ENCODE assay signal across 8 mouse cellular contexts in genomic region chr10:34281962-34282388, GRCm38 (mm10). TPM values are rescaled to one million over a fixed set of nuclear protein-coding genes. Genes with fewer than 3 reads are reported as not detected.
A peak's percentile ranks its signal among the peaks of the same experiment; 100 is the strongest.
DNase-seq lines count a peak whose midpoint lies in the region; ATAC-seq lines count a peak whose summit lies in the region.

Gene Tspyl1 (plus strand): TSS chr10:34282190.

- DNase-seq in adipocyte (ENCODE audit: low spot score): peak; percentile 96
- peak; percentile 99 for DNase-seq in embryo, embryonic 10 days (ENCODE audit: low spot score)
- DNase-seq in gastrocnemius, postnatal 10 days: peak; percentile 98
- DNase-seq in induced T-regulatory cell, adult 2 months (ENCODE audit: low read depth): peak; percentile 100
- DNase-seq in left cerebral cortex, adult 9 months (ENCODE audit: low spot score in 2 of 2): peak; percentile 91 to 98
- peak; percentile 98 for DNase-seq in right cerebral cortex, postnatal 14 days
- peak; percentile 96 to 98 for DNase-seq in urinary bladder, postnatal 36 days (ENCODE audit: low spot score in 2 of 2)

- ATAC-seq in megakaryocyte progenitor cell, adult 5-6 weeks (replicated peaks; ENCODE audit: poor library complexity): peak; percentile 91

RNA-seq across cellular contexts. Expression of gene Tspyl1, which starts in this region (rescaled TPM):
- total RNA-seq in gastrocnemius, postnatal 10 days (2021): 10 to 100 TPM; 42.4 to 46.2 TPM
- 29.5 and 34.2 TPM in 2 replicates for total RNA-seq in megakaryocyte progenitor cell, adult 5-6 weeks (2015)
- 36.7 and 36.9 TPM in 2 replicates for total RNA-seq in megakaryocyte progenitor cell, adult 5-6 weeks (2017)

Comparison
In these comparisons a context has a peak if more than half of its experiments do, and no peak if none do; other contexts are left out.
1. Peak in every context shown above with its lines: DNase-seq and ATAC-seq.